Mouse (Mus musculus) mature B cell (primary cell): ENCODE data around the gene Zfp458.
"Not testable (repeated sequence)": the region's sequence is repeated elsewhere in the genome, so short reads cannot be mapped to it uniquely, and the experiment has no call there.

Source experiments
- in situ Hi-C: fragments of 300-500 bp; cut with MboI; formaldehyde crosslinking; loops from 2 replicates; pipeline ENCODE4 v1.14.3; 2019

Zfp458 gene

GRCm38 (mm10) chr13:67278314-67278713, at the start of gene Zfp458:
Gene Zfp458 (minus strand): TSS chr13:67278466.
- in situ Hi-C loops, result no loop called here

DNA sequence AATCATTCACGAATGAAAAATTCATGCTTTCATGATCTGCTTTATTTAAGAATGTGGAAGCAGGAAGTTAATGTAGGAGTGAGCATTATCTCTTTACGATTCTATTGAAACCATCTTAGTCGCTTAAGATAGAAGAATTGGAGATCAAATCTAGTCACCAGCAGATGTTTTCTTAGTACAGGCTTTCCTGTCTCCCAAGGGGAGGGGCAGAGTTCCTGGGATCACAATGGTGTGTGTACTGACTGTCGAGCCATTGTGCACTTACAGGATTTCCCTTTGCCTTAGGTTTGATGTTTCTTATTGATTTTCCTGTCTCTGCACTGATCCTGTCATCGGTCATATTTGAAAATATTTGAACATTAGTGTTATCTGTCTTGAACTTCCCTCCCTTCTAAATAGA, 28.5 kb upstream of the Zfp458 start:
- in situ Hi-C loops, result no loop called here

- in situ Hi-C loops, result no loop called here
These were observed 27.8 kb upstream of the Zfp458 start, which contains the start of gene Zfp457 for GRCm38 (mm10) chr13:67305822-67306672. Gene Zfp457 (minus strand): TSS chr13:67306485.

GRCm38 (mm10) chr13:67269383-67270065, 8.7 kb downstream of the Zfp458 start:
- in situ Hi-C loops, result not testable (repeated sequence)

DNA sequence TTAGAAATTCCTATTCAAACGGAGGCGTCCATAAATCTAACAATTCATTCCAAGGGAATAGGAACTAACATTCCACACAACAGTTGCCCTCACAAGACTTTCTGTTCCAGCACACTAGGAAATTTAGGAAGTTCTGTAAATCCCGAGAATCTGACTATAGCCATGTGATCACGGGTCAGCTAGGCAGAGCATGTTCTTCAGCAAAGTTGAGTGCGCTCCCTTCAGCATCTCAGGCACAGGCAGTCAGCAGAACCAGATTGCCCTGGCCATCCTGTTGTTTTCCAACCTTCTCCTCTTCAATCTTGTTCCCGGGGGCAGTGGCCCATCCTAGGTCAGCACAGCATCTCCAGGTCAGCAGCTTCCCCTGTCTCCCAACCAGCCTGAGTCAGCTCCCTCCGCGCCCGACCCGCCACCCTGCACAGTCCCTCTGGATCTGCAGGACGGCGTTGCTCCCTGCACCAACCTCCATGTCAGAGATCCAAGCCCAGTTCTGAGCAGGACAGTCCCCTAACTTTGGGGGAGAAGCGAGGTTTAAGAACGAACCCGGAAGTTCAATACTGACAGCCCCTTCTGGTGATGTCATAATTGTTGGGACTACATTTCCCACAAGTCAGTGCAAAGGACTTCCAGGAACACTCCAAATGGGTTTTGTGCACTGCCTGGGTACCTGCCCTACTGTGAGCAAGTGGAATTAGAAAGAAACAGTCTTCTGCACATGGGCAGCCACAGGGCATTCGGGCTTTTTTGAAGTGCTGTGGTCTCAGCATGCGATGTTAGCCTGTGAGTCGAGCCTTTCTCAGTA, 9.5 kb downstream of the Zfp458 start:
- in situ Hi-C loops, result no loop called here

DNA sequence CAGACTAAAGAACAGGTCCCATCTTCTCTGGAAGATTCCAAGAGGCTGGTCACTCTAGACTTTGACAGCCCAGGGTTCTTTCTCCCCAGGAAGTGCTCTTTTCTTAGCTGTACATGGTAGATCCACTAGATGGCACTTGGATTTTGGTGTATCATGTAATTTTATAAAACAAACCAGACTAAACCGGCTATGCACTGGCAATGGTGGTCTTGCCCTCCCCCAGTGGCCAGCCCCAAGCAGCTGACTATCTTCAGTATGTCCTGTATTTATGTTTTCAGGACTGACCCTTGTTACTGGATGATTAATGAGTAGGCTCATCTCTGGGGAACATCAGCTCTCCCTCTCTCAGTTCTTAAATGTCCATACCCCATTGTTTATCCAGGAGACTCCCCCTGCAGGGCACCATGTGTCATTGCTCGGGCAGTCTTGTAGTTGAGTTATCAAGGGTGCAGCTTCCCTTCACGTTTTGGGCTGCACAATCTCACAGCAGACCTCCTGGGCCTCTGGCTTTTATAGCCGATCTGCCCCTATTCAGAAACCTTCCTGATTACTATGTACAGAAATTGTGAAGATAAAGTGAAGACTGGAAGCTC, 64.2 kb downstream of the Zfp458 start:
- in situ Hi-C loops, result no loop called here
